ENCODE assay signal across 28 mouse cellular contexts in the genomic region with DNA sequence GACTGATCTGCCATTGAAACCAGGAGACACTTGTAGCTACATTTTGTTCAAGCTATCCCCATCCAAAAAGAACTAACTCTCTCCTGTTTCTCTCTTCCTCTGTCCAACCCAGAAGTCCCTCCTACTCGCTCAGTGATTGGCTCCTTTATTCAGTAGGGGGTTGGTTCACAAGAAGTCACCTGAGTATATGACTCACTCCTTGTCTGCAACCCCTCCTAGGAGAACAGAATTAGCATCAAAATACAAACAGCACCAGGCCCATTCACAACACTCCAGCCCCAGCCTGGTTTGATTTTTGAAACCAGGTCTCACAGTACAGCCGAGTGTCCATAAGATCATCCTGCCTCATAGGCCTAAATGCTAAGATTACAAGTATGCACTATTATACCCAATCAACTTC.
DNase-seq lines count a peak whose midpoint lies in the region; ATAC-seq and TF ChIP-seq lines count a peak whose summit lies in the region.
"Had no signal": no experiment of that assay in that cellular context is flagged by ENCODE, and none has a peak within 500 bp of the region (broad histone marks: within the 10 kb centered on the region; RNA-seq: fewer than 3 reads in every experiment).

No protein-coding gene starts in this region.

- H3K36me3 ChIP-seq in CH12.LX (replicated peaks in 1 of 2; ENCODE audit: control insufficient read depth in 1 of 2, insufficient read depth in 1 of 2, low read length in 1 of 2): peaks cover 30 to 79% of the 10 kb centered on the region in 2 experiments
- peaks cover 2% of the 10 kb centered on the region; the same call in 1 of the 2 replicates for H3K36me3 ChIP-seq in midbrain, postnatal 0 days (ENCODE audit: insufficient read depth, low read length)

- dilution Hi-C loops in CH12.LX (cut with MboI; ENCODE audit: extremely low pct_ligation_motif_present, extremely low pct_unique_long_range_greater_than_20kb, low sequenced_read_pairs): no loop called here

- no peak for TF ChIP-seq RAD21 in CH12.LX (IDR thresholded peaks at IDR 0.05; ENCODE audit: low read depth, low read length)

- WGBS in midbrain, postnatal 0 days: 84% methylated on average over 2 of the region's 2 CpGs

- no peak for TF ChIP-seq CTCF in CH12.LX (conservative IDR thresholded peaks at IDR 0.05 in 1 of 2, IDR thresholded peaks at IDR 0.05 in 1 of 2; ENCODE audit: low read depth in 2 of 2, low read length in 2 of 2)
- no peak for TF ChIP-seq CTCF in embryonic fibroblast, embryonic 13.5 days (IDR thresholded peaks at IDR 0.05; ENCODE audit: borderline replicate concordance, insufficient read depth, low read length)
- no peak for TF ChIP-seq CTCF in midbrain, postnatal 0 days (IDR thresholded peaks at IDR 0.05)

- H3K4me3 ChIP-seq in CH12.LX (replicated peaks in 1 of 3; ENCODE audit: low read depth in 2 of 3, low read length in 2 of 3, poor library complexity in 1 of 3): no peak overlapping the region
- no peak overlapping the region for H3K4me3 ChIP-seq in embryonic fibroblast, embryonic 13.5 days (ENCODE audit: insufficient read depth, low read length)
- no peak overlapping the region for H3K4me3 ChIP-seq in midbrain, postnatal 0 days (ENCODE audit: low read depth, low read length)
- H3K4me3 ChIP-seq: embryonic facial prominence, embryonic 13.5 days; erythroblast, embryonic 14.5 days; heart, embryonic 10.5 days; heart, embryonic 15.5 days; hindbrain, embryonic 12.5 days; liver, embryonic 13.5 days; midbrain, embryonic 15.5 days; neural tube, embryonic 12.5 days had no signal

- H3K9ac ChIP-seq in CH12.LX (ENCODE audit: insufficient read depth, low read depth): no peak overlapping the region
- no peak overlapping the region for H3K9ac ChIP-seq in midbrain, postnatal 0 days (replicated peaks; ENCODE audit: low read length, poor library complexity, severe bottlenecking)
- H3K9ac ChIP-seq: embryonic facial prominence, embryonic 13.5 days; heart, embryonic 15.5 days; hindbrain, embryonic 12.5 days; liver, embryonic 13.5 days; midbrain, embryonic 15.5 days; neural tube, embryonic 12.5 days had no signal

- no peak for TF ChIP-seq EP300 in CH12.LX (IDR thresholded peaks at IDR 0.05; ENCODE audit: low read length)

- H3K4me2 ChIP-seq in CH12.LX (ENCODE audit: insufficient read depth, low read depth, poor library complexity, severe bottlenecking): no peak overlapping the region
- H3K4me2 ChIP-seq in midbrain, postnatal 0 days (ENCODE audit: low read depth, low read length, poor library complexity, severe bottlenecking): no peak overlapping the region
- H3K4me2 ChIP-seq: embryonic facial prominence, embryonic 13.5 days; heart, embryonic 15.5 days; hindbrain, embryonic 12.5 days; liver, embryonic 13.5 days; midbrain, embryonic 15.5 days; neural tube, embryonic 12.5 days had no signal

- H3K27ac ChIP-seq in CH12.LX (ENCODE audit: insufficient read depth, low read depth): no peak overlapping the region
- peak overlapping the region; percentile 12; the same call in 1 of the 2 replicates for H3K27ac ChIP-seq in embryonic fibroblast, embryonic 13.5 days (ENCODE audit: insufficient read depth, low read length)
- H3K27ac ChIP-seq in midbrain, postnatal 0 days (ENCODE audit: low read depth, low read length): no peak overlapping the region
- H3K27ac ChIP-seq: embryonic facial prominence, embryonic 13.5 days; heart, embryonic 10.5 days; heart, embryonic 15.5 days; hindbrain, embryonic 12.5 days; liver, embryonic 13.5 days; midbrain, embryonic 15.5 days; neural tube, embryonic 12.5 days had no signal

- DNase-seq in 416B (ENCODE audit: low read depth): peak; percentile 40
- DNase-seq in CH12.LX (ENCODE audit: extremely low read depth): peak; percentile 19
- DNase-seq in NIH3T3 (ENCODE audit: low read depth): peak; percentile 50
- DNase-seq in adrenal gland, postnatal 14 days: no peak
- no peak for DNase-seq in midbrain, postnatal 0 days (ENCODE audit: low spot score)
- DNase-seq in kidney, postnatal 14 days: no peak
- DNase-seq: adrenal gland, postnatal 10 days; cerebellum, adult 11 months; cerebellum, adult 9-10 months; cerebellum, postnatal 36 days; kidney, adult 9 months; kidney, postnatal 10 days; liver, embryonic 13.5 days; lung, adult 18-20 months; lung, postnatal 4 days; thymus, postnatal 4 days had no signal

- H3K27me3 ChIP-seq in CH12.LX (replicated peaks): no peaks in the 10 kb centered on the region
- H3K27me3 ChIP-seq in midbrain, postnatal 0 days (ENCODE audit: insufficient read depth, low read length): no peaks in the 10 kb centered on the region
- H3K27me3 ChIP-seq: embryonic facial prominence, embryonic 13.5 days; heart, embryonic 15.5 days; hindbrain, embryonic 12.5 days; liver, embryonic 13.5 days; midbrain, embryonic 15.5 days; neural tube, embryonic 12.5 days had no signal

- H3K4me1 ChIP-seq in CH12.LX (ENCODE audit: control insufficient read depth in 1 of 2, insufficient read depth in 2 of 2): peaks cover under 1 to 44% of the 10 kb centered on the region in 2 experiments
- H3K4me1 ChIP-seq in embryonic fibroblast, embryonic 13.5 days (ENCODE audit: control insufficient read depth, insufficient read depth, low read length): peaks cover 4% of the 10 kb centered on the region
- H3K4me1 ChIP-seq in midbrain, postnatal 0 days (ENCODE audit: insufficient read depth, low read length): no peaks in the 10 kb centered on the region
- H3K4me1 ChIP-seq: hindbrain, embryonic 12.5 days; neural tube, embryonic 12.5 days had no signal

- no peaks in the 10 kb centered on the region for H3K9me3 ChIP-seq in CH12.LX (replicated peaks; ENCODE audit: low read length)
- H3K9me3 ChIP-seq in midbrain, postnatal 0 days (ENCODE audit: low read length): no peaks in the 10 kb centered on the region
- H3K9me3 ChIP-seq: embryonic facial prominence, embryonic 13.5 days; G1E; heart, embryonic 10.5 days; heart, embryonic 15.5 days; hindbrain, embryonic 12.5 days; liver, embryonic 13.5 days; midbrain, embryonic 15.5 days; neural tube, embryonic 12.5 days had no signal

- TF ChIP-seq POLR2A in CH12.LX (IDR thresholded peaks at IDR 0.05; ENCODE audit: low read depth, low read length): no peak
- no peak for TF ChIP-seq POLR2A in embryonic fibroblast, embryonic 13.5 days (IDR thresholded peaks at IDR 0.05; ENCODE audit: low read depth, low read length)

- H3K79me2 ChIP-seq in CH12.LX (replicated peaks; ENCODE audit: control insufficient read depth, extremely low read depth, insufficient read depth, poor library complexity, severe bottlenecking): no peaks in the 10 kb centered on the region

- ATAC-seq in megakaryocyte progenitor cell, adult 5-6 weeks (replicated peaks; ENCODE audit: poor library complexity): no peak
- no peak for ATAC-seq in midbrain, postnatal 0 days (ENCODE audit: low FRiP score)
- ATAC-seq: forebrain, embryonic 16.5 days; intestine, embryonic 16.5 days; midbrain, embryonic 15.5 days had no signal

- in situ Hi-C loops in CH12.LX (cut with MboI; ENCODE audit: low pct_ligation_motif_present, low pct_unique_long_range_greater_than_20kb, low sequenced_read_pairs): loop anchor here (25.0 kb wide), 1 partner anchor 169 kb away; no protein-coding TSS in a partner anchor

TF ChIP-seq in CH12.LX, 34 proteins besides CTCF, POLR2A, EP300 and RAD21:
- TF ChIP-seq MYC (IDR thresholded peaks at IDR 0.05; ENCODE audit: low read depth, low read length) (no peak), NRF1 (IDR thresholded peaks at IDR 0.05; ENCODE audit: low read depth, low read length) (no peak), RCOR1 (conservative IDR thresholded peaks at IDR 0.05; ENCODE audit: low read depth, low read length) (no peak), BHLHE40 (IDR thresholded peaks at IDR 0.05; ENCODE audit: low read depth, low read length) (no peak), MAZ (IDR thresholded peaks at IDR 0.05; ENCODE audit: low read depth, low read length) (no peak), UBTF (IDR thresholded peaks at IDR 0.05; ENCODE audit: low read depth, low read length) (no peak), ZKSCAN1 (IDR thresholded peaks at IDR 0.05; ENCODE audit: borderline replicate concordance, low read depth, low read length) (no peak), TCF12 (IDR thresholded peaks at IDR 0.05; ENCODE audit: low read depth, low read length) (no peak), ETS1 (conservative IDR thresholded peaks at IDR 0.05; ENCODE audit: low read depth, low read length) (no peak), JUND (conservative IDR thresholded peaks at IDR 0.05; ENCODE audit: low read depth, low read length) (no peak)

Comparison
In these comparisons a context has a peak if more than half of its experiments do, and no peak if none do; other contexts are left out.
1. DNase-seq: peak in 416B (single experiment), CH12.LX (single experiment) and NIH3T3 (single experiment); none in adrenal gland, postnatal 14 days (single experiment), midbrain, postnatal 0 days (single experiment) and kidney, postnatal 14 days (single experiment).